Mouse (Mus musculus) c-Kit-negative CD71-positive TER-119-positive erythroid progenitor cells, embryonic 14.5 days (primary cell): ENCODE results near the gene Gpr158.

Source experiments
- DNase-seq: peaks from one replicate; pipeline ENCODE4 v3.0.0-alpha.2; 2013; ENCODE audit warnings: low read depth, low spot score

Gpr158 gene

GRCm38 (mm10) chr2:21632136-21632535, 264.8 kb downstream of the Gpr158 start:
- no peak for DNase-seq

DNA sequence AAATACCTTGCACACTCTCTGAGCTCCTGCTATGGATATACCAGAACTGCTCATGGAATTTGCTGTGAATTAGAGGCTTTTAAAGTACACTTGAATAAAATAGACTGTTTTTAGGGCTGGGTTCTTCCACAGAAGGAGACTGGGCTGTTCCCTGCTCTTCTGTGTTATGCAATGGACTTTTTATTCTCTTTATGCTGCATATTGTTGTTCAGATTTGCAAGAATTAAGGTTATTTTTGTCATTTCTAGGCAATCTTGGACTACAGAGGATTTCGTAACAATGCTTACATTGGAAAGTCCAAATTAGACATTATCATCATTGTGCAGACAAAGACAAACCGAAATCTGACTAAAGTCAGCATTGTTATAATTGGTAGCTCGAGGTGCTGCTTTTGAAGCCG, 298.4 kb downstream of the Gpr158 start:
- no peak for DNase-seq

DNA sequence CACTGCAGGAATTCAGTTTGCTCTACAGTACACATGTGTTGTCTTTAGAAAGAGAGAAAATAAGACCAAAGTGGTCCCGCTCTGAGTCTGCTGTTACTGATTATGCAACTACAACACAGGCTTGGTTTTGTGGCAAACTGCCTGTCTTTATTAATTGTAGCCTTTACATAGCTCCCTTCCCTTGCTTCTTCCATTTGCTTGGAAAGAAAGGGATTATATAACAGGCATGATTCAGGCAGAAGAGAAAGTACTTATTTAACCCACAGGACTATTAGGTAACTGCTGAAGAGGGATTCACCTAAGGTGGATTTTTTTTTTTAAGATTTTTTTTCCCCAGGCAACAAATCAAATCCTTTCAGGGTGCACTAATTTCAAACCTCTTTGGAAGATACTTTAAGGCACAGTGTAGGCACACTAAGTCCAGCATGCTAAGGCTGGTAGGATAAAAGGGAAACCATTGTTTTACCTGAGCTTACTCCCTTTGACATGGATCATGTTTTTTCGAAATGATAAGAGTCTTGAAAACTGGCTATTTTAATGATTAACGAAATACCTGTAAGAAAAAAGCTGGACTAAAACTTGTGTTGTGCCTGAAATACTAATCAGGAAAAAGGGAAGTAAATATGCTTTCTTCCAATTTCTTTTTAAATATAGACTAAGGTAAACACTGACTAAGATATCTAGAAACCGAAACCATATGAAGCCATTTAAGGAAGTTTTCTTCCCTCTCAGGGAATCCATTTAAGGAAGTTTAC, 308.9 kb downstream of the Gpr158 start:
- DNase-seq, result no peak

- no peak for DNase-seq
These were observed 309.4 kb downstream of the Gpr158 start for GRCm38 (mm10) chr2:21676839-21677123.

- DNase-seq, result no peak
These were observed 313.5 kb downstream of the Gpr158 start for GRCm38 (mm10) chr2:21680735-21681270.

GRCm38 (mm10) chr2:21684736-21685135, 317.4 kb downstream of the Gpr158 start:
- no peak for DNase-seq

- no peak for DNase-seq
These were observed 325.8 kb downstream of the Gpr158 start for GRCm38 (mm10) chr2:21693128-21693527.

- no peak for DNase-seq
These were observed 326.7 kb downstream of the Gpr158 start for GRCm38 (mm10) chr2:21693807-21694594.

DNA sequence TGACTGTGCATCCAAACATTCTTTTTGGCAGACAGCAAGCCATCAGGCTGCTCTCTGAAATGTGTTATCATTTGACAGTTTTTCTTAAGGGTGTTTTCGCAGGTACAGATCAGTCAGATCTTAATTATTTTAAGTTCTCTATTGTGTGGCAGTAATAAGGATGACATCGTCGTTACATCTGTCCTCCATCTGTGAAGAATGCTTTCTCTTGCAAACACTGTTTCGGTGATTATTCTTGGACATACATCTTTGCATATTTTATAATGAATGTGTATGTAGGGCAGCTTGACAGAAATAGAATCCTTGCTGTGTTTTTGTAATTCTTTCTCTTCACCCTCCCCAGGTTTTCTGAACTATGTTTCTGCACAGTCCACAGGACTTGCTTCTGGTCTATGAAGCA, 360.7 kb downstream of the Gpr158 start:
- no peak for DNase-seq

GRCm38 (mm10) chr2:21783721-21784120, 416.4 kb downstream of the Gpr158 start:
- no peak for DNase-seq

- DNase-seq, result no peak
These were observed 425.8 kb downstream of the Gpr158 start for GRCm38 (mm10) chr2:21793156-21793555.

DNA sequence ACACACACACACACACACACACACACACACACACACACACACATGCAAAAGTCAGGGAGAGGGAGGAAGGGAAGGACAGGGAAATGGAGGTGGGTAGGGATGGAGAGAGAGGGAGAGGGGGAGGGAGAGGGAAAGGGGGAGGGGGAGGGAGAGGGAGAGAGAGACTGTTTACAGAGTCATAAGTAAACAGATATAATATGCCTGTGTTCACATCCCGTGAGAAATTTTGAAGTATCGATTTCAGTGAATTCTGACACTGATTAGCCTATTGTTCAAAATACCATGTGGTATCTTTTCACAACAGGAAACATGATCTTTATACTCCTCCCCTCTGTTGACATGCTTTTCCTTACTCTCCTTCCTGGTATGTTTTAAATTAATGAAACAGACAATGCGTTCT, 432.3 kb downstream of the Gpr158 start:
- no peak for DNase-seq

DNA sequence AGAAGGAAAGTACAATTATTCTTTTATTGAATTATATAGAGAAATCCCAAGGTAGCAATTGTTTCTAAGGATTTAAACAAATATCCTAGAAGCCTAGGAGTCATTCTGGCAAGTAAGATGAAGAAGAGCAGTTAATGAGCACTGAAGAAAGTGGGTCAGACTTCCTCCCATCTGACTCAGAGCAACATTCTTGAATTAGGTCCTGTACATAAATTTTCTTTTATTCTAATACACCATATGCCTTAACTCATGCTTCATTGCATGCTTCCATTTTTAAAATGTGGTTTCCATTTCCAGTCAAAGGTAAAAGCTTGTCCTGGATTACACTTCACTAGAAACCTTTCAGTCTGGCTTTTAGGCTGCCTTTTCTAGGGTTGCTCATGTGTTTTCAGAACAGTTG, 432.7 kb downstream of the Gpr158 start:
- no peak for DNase-seq

DNA sequence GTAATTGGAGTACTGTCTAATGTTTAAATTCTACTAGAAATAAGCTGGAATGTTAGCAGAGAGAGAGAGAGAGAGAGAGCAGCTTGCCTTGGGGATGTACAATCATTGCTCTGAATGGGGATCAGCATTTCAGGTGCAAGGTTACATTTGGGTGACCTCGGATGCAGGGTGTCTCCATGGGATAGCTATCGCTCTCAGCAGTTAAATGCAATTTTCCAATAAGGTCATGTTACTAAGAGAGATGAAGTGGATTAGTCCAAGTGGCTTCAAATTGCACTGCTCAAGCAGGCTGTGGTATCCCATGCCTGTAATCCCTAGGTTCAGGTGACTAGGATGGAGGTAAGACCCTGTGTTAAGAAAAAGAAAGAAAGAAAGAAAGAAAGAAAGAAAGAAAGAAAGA, 441.2 kb downstream of the Gpr158 start:
- no peak for DNase-seq

DNA sequence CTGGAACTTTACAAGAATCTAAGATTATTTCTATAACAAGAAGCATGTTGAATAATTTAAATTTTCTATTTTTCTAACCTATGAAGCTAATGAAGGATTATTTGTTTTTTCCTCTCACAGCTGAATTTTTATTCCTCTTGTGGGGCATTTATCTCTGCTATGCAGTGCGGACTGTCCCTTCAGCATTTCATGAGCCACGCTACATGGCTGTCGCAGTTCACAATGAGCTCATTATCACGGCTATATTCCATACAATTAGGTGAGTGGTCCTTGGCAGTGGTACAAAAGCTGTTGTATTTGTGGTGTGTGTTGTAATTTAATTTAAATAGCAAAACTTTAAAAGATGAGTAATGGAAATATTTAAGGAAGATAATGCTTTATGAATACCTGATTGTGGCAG, 443.1 kb downstream of the Gpr158 start:
- no peak for DNase-seq

GRCm38 (mm10) chr2:21864061-21864460, 496.7 kb downstream of the Gpr158 start:
- no peak for DNase-seq
